8 mouse cellular contexts compared by ENCODE assay signal in the genomic region with DNA sequence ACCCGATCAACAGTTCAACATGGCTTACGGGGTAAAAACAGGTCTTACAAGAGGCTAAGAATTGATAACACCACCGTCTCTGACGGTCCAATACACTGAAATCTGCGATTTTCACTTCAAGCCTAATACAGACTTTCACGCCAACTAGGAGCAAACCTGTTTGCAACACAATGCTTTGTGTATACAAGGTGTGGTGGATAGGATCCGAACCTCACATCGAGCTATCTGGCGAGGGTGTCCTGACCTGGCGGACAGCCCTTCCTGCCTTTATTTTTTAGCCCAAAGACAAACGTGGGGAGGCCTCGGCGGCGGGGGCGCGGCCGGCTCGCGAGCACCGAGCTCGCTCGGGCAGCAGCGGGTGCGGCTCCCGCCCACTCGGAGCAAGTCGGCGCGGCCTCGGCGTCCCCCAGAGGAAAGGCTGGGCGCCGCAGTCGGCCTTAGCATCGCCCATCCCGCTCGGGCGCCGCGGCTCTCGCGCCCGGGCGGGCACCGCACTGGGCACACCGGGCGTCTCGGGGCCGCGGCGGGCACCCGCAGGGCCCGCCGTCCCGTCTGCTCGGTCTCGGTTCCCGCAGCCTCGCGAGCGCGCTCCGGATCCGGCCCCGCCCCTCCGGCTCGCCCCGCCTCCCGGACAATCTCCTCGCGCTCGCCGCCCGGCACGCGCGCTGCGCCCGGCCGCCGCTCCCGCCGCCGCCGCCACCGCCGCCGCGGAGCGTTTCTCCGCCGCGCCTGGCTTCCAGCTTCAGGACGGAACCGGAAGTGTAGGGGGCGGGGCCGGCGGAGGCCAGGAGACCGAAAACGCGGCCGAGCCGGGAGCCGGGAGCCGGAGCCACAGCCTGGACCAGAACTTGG. TPM values are rescaled to one million over a fixed set of nuclear protein-coding genes. Genes with fewer than 3 reads are reported as not detected.
DNase-seq lines count a peak whose midpoint lies in the region; ATAC-seq lines count a peak whose summit lies in the region.

A gene (plus strand): TSS at position 739 of the 852 bp plus-strand sequence.

- H3K36me3 ChIP-seq in embryonic facial prominence, embryonic 13.5 days: no peaks in the 10 kb centered on the region
- H3K36me3 ChIP-seq in limb, embryonic 13.5 days: no peaks in the 10 kb centered on the region
- no peaks in the 10 kb centered on the region for H3K36me3 ChIP-seq in midbrain, embryonic 15.5 days (replicated peaks)

- peak within 1 kb of the TSS; percentile 96 for H3K27ac ChIP-seq in embryonic facial prominence, embryonic 13.5 days
- H3K27ac ChIP-seq in limb, embryonic 13.5 days: peak within 1 kb of the TSS; percentile 95
- H3K27ac ChIP-seq in midbrain, embryonic 15.5 days: peak within 1 kb of the TSS; percentile 99

- H3K4me3 ChIP-seq in embryonic facial prominence, embryonic 13.5 days: peak within 1 kb of the TSS; percentile 84
- peak within 1 kb of the TSS; percentile 87 for H3K4me3 ChIP-seq in limb, embryonic 13.5 days
- H3K4me3 ChIP-seq in midbrain, embryonic 15.5 days: peak within 1 kb of the TSS; percentile 78

- H3K4me2 ChIP-seq in embryonic facial prominence, embryonic 13.5 days: peak within 1 kb of the TSS; percentile 74
- H3K4me2 ChIP-seq in limb, embryonic 13.5 days (replicated peaks): peak within 1 kb of the TSS; percentile 74
- H3K4me2 ChIP-seq in midbrain, embryonic 15.5 days: peak within 1 kb of the TSS; percentile 62

- WGBS in embryonic facial prominence, embryonic 13.5 days: under 1% methylated on average over 62 of the region's 105 CpGs
- WGBS in limb, embryonic 13.5 days: under 1% methylated on average over 71 of the region's 105 CpGs
- WGBS in midbrain, embryonic 15.5 days: under 1% methylated on average over 79 of the region's 105 CpGs

- H3K9ac ChIP-seq in embryonic facial prominence, embryonic 13.5 days: peak within 1 kb of the TSS; percentile 95
- peak within 1 kb of the TSS; percentile 96 for H3K9ac ChIP-seq in limb, embryonic 13.5 days
- peak within 1 kb of the TSS; percentile 94 for H3K9ac ChIP-seq in midbrain, embryonic 15.5 days

- H3K27me3 ChIP-seq in embryonic facial prominence, embryonic 13.5 days: no peaks in the 10 kb centered on the region
- no peaks in the 10 kb centered on the region for H3K27me3 ChIP-seq in limb, embryonic 13.5 days
- no peaks in the 10 kb centered on the region for H3K27me3 ChIP-seq in midbrain, embryonic 15.5 days (replicated peaks)

- peak; percentile 88 for ATAC-seq in embryonic facial prominence, embryonic 13.5 days (ENCODE audit: insufficient number of reproducible peaks, insufficient read depth, low FRiP score, low TSS enrichment, low read depth)
- peak; percentile 90 for ATAC-seq in limb, embryonic 13.5 days (ENCODE audit: low FRiP score, low read depth)
- ATAC-seq in midbrain, embryonic 15.5 days (replicated peaks): peak; percentile 93

- no peaks in the 10 kb centered on the region for H3K9me3 ChIP-seq in embryonic facial prominence, embryonic 13.5 days
- H3K9me3 ChIP-seq in limb, embryonic 13.5 days: no peaks in the 10 kb centered on the region
- no peaks in the 10 kb centered on the region for H3K9me3 ChIP-seq in midbrain, embryonic 15.5 days

- H3K4me1 ChIP-seq in embryonic facial prominence, embryonic 13.5 days: peaks cover 12% of the 10 kb centered on the region
- H3K4me1 ChIP-seq in limb, embryonic 13.5 days: peaks cover 24% of the 10 kb centered on the region
- peaks cover 23% of the 10 kb centered on the region for H3K4me1 ChIP-seq in midbrain, embryonic 15.5 days

- peak; percentile 86 for DNase-seq in 3T3-L1 (ENCODE audit: low read depth, low spot score)
- peak; percentile 95 to 98 for DNase-seq in adrenal gland, postnatal 36 days
- peak; percentile 89 for DNase-seq in heart, adult 8-10 months (ENCODE audit: low spot score)
- peak; percentile 94 for DNase-seq in kidney, adult 9 months
- peak; percentile 75 to 84 for DNase-seq in spleen, adult 18-20 months

RNA-seq across cellular contexts. Expression of the gene that starts here (rescaled TPM):
- total RNA-seq in adrenal gland, postnatal 36 days (2021): 10 to 100 TPM; 17.1 to 24.8 TPM
- 15.0 and 16.3 TPM in 2 replicates for polyA plus RNA-seq in embryonic facial prominence, embryonic 13.5 days (2015; fragmentation: Nextera tagmentation; extraction: Ambion mirVana)
- 10 to 100 TPM; 13.4 to 16.5 (median 15.0) TPM for total RNA-seq in heart, adult 8-10 months (2022)
- polyA plus RNA-seq in limb, embryonic 13.5 days (2015; fragmentation: Nextera tagmentation; extraction: Ambion mirVana): 20.3 and 21.1 TPM in 2 replicates
- polyA plus RNA-seq in midbrain, embryonic 15.5 days (2015; fragmentation: Nextera tagmentation; extraction: Ambion mirVana): 49.5 and 52.1 TPM in 2 replicates

Comparison
In these comparisons a context has a peak if more than half of its experiments do, and no peak if none do; other contexts are left out.
1. Peak in every context shown above with its lines: DNase-seq, ATAC-seq, H3K4me3 ChIP-seq and H3K27ac ChIP-seq.